10 mouse cellular contexts compared by ENCODE assay signal in genomic region chr5:120761901-120762300, GRCm38 (mm10). TPM values are rescaled to one million over a fixed set of nuclear protein-coding genes. Genes with fewer than 3 reads are reported as not detected.
A peak's percentile ranks its signal among the peaks of the same experiment; 100 is the strongest.
DNase-seq lines count a peak whose midpoint lies in the region; ATAC-seq and TF ChIP-seq lines count a peak whose summit lies in the region.
"Had no signal": no experiment of that assay in that cellular context is flagged by ENCODE, and none has a peak within 500 bp of the region (broad histone marks: within the 10 kb centered on the region; RNA-seq: fewer than 3 reads in every experiment).

No protein-coding gene starts in this region.

- H3K36me3 ChIP-seq in heart, embryonic 14.5 days (ENCODE audit: control insufficient read depth, insufficient read depth, low read length), result no peaks in the 10 kb centered on the region
- H3K36me3 ChIP-seq in midbrain, embryonic 15.5 days (replicated peaks), result no peaks in the 10 kb centered on the region

- TF ChIP-seq CTCF in lung, adult 2 months (IDR thresholded peaks at IDR 0.05; ENCODE audit: insufficient read depth, low read length), result no peak

- WGBS in heart, embryonic 14.5 days, result 18% methylated on average over 6 of the region's 6 CpGs
- WGBS in midbrain, embryonic 15.5 days, result 26% methylated on average over 6 of the region's 6 CpGs
- WGBS in lung, adult 2 months, result 33% methylated on average over 6 of the region's 6 CpGs

- H3K4me1 ChIP-seq in heart, embryonic 14.5 days (ENCODE audit: control insufficient read depth in 2 of 2, insufficient read depth in 2 of 2, low read length in 2 of 2), result peaks cover 0 to 4% of the 10 kb centered on the region in 2 experiments; a peak in 2 of 4 replicates
- H3K4me1 ChIP-seq in midbrain, embryonic 15.5 days, result no peaks in the 10 kb centered on the region
- no peaks in the 10 kb centered on the region for H3K4me1 ChIP-seq in lung, adult 2 months (ENCODE audit: control insufficient read depth, insufficient read depth, low read length)

- H3K9ac ChIP-seq in heart, embryonic 14.5 days (ENCODE audit: low read length), result no peak overlapping the region
- no peak overlapping the region for H3K9ac ChIP-seq in midbrain, embryonic 15.5 days

- no peaks in the 10 kb centered on the region for H3K9me3 ChIP-seq in heart, embryonic 14.5 days (ENCODE audit: control insufficient read depth, low read length)
- no peaks in the 10 kb centered on the region for H3K9me3 ChIP-seq in midbrain, embryonic 15.5 days

- DNase-seq in heart, adult 11 months, result peak; percentile 93
- DNase-seq in heart, adult 8-10 months (ENCODE audit: low spot score), result no peak
- peak; percentile 88 for DNase-seq in R1 (ENCODE audit: low read depth, low spot score)
- DNase-seq in yolk sac, embryonic 10.5 days (ENCODE audit: low spot score), result no peak
- no peak for DNase-seq in urinary bladder, postnatal 36 days (ENCODE audit: low spot score in 2 of 2)
- DNase-seq in lung, adult 2 months, result no peak
- DNase-seq: thymus, adult 2 months had no signal

- no peak for TF ChIP-seq POLR2A in lung, adult 2 months (IDR thresholded peaks at IDR 0.05; ENCODE audit: borderline replicate concordance, extremely low read depth, low read depth, low read length)

- ATAC-seq in heart, embryonic 14.5 days (ENCODE audit: insufficient number of reproducible peaks, insufficient read depth, low FRiP score, low read depth), result peak; percentile 50; the same call in 1 of the 2 replicates
- no peak for ATAC-seq in midbrain, embryonic 15.5 days (replicated peaks)

- no peak overlapping the region for H3K4me3 ChIP-seq in heart, embryonic 14.5 days (ENCODE audit: control insufficient read depth in 1 of 2, insufficient read depth in 1 of 2, low read depth in 1 of 2, low read length in 2 of 2)
- no peak overlapping the region for H3K4me3 ChIP-seq in midbrain, embryonic 15.5 days
- H3K4me3 ChIP-seq in lung, adult 2 months (replicated peaks; ENCODE audit: extremely low read depth, low read depth, low read length), result no peak overlapping the region

- no peak overlapping the region for H3K4me2 ChIP-seq in heart, embryonic 14.5 days (ENCODE audit: low read length)
- 0 out of 2 replicates have a peak overlapping the region, but pooled peaks have one; percentile 6 for H3K4me2 ChIP-seq in midbrain, embryonic 15.5 days

- peaks cover 4% of the 10 kb centered on the region; the same call in 1 of the 2 replicates for H3K27me3 ChIP-seq in heart, embryonic 14.5 days (ENCODE audit: control insufficient read depth, insufficient read depth, low read length)
- no peaks in the 10 kb centered on the region for H3K27me3 ChIP-seq in midbrain, embryonic 15.5 days (replicated peaks)

- peak overlapping the region in 1 of 2 experiments; percentile 45; a peak in 2 of 4 replicates for H3K27ac ChIP-seq in heart, embryonic 14.5 days (replicated peaks in 1 of 2; ENCODE audit: control insufficient read depth in 1 of 2, insufficient read depth in 1 of 2, low read depth in 2 of 2, low read length in 2 of 2)
- no peak overlapping the region for H3K27ac ChIP-seq in midbrain, embryonic 15.5 days

RNA-seq across cellular contexts. Expression of gene Oas2, which starts 12.2 kb away (rescaled TPM):
- total RNA-seq in heart, adult 8-10 months (2022), result 1 to 10 TPM in 1 of 4 experiments, under 1 TPM in 3; 0.62 to 1.0 (median 0.83) TPM
- 0.43 and 0.58 TPM in 2 replicates for polyA plus RNA-seq in heart, embryonic 14.5 days (2014; fragmentation: Nextera tagmentation; extraction: Ambion mirVana)
- polyA plus RNA-seq in midbrain, embryonic 15.5 days (2015; fragmentation: Nextera tagmentation; extraction: Ambion mirVana), result 0.43 and 0.59 TPM in 2 replicates
- 4.5 and 5.0 TPM in 2 replicates for polyA plus RNA-seq in lung, adult 2 months (2012; rRNA removed)

RNA-seq across cellular contexts. Expression of gene Oas3, which starts 15.6 kb away (rescaled TPM):
- under 1 TPM in 2 of 4 experiments, not detected in 2; 0.16 to 0.26 TPM for total RNA-seq in heart, adult 8-10 months (2022)
- 0.27 and 0.77 TPM in 2 replicates for polyA plus RNA-seq in heart, embryonic 14.5 days (2014; fragmentation: Nextera tagmentation; extraction: Ambion mirVana)
- polyA plus RNA-seq in midbrain, embryonic 15.5 days (2015; fragmentation: Nextera tagmentation; extraction: Ambion mirVana), result 0.81 and 1.0 TPM in 2 replicates
- polyA plus RNA-seq in lung, adult 2 months (2012; rRNA removed), result 1.6 and 1.7 TPM in 2 replicates

RNA-seq across cellular contexts. Expression of gene Oas1e, which starts 33.4 kb away (rescaled TPM):
- not detected for total RNA-seq in heart, adult 8-10 months (2022)
- not detected in 2 replicates for polyA plus RNA-seq in heart, embryonic 14.5 days (2014; fragmentation: Nextera tagmentation; extraction: Ambion mirVana)
- 0.23 and 0.28 TPM in 2 replicates for polyA plus RNA-seq in midbrain, embryonic 15.5 days (2015; fragmentation: Nextera tagmentation; extraction: Ambion mirVana)
- 0.06 TPM in 1 of 2 replicates, not detected in the other for polyA plus RNA-seq in lung, adult 2 months (2012; rRNA removed)
- polyA plus RNA-seq: cortical plate, adult 2 months had no signal

RNA-seq across cellular contexts. Expression of gene Dtx1, which starts 50.2 kb away (rescaled TPM):
- total RNA-seq in heart, adult 8-10 months (2022), result 1 to 10 TPM; 1.7 to 2.0 (median 1.9) TPM
- polyA plus RNA-seq in heart, embryonic 14.5 days (2014; fragmentation: Nextera tagmentation; extraction: Ambion mirVana), result 0.27 and 0.54 TPM in 2 replicates
- polyA plus RNA-seq in midbrain, embryonic 15.5 days (2015; fragmentation: Nextera tagmentation; extraction: Ambion mirVana), result 64.5 and 68.9 TPM in 2 replicates
- polyA plus RNA-seq in lung, adult 2 months (2012; rRNA removed), result 6.1 and 7.8 TPM in 2 replicates

RNA-seq across cellular contexts. Expression of gene Oas1c, which starts 50.4 kb away (rescaled TPM):
- under 1 TPM; 0.22 to 0.52 (median 0.30) TPM for total RNA-seq in heart, adult 8-10 months (2022)
- 0.31 and 0.55 TPM in 2 replicates for polyA plus RNA-seq in heart, embryonic 14.5 days (2014; fragmentation: Nextera tagmentation; extraction: Ambion mirVana)
- polyA plus RNA-seq in midbrain, embryonic 15.5 days (2015; fragmentation: Nextera tagmentation; extraction: Ambion mirVana), result 0.31 and 0.41 TPM in 2 replicates
- polyA plus RNA-seq in lung, adult 2 months (2012; rRNA removed), result 2.7 and 4.6 TPM in 2 replicates

Comparison
In these comparisons a context has a peak if more than half of its experiments do, and no peak if none do; other contexts are left out.
1. DNase-seq: peak in heart, adult 11 months (single experiment) and R1 (single experiment); none in heart, adult 8-10 months (single experiment), yolk sac, embryonic 10.5 days (single experiment), urinary bladder, postnatal 36 days (0 of 2) and lung, adult 2 months (single experiment).